Mouse (Mus musculus) lung, adult 2 months (tissue): Measurements from ENCODE around the gene Efcab12.
"Not testable (repeated sequence)": the region's sequence is repeated elsewhere in the genome, so short reads cannot be mapped to it uniquely, and the experiment has no call there.

Experiments used
- CTCF ChIP-seq: fragments of 200-500 bp; IDR thresholded peaks from 2 replicates; pipeline ENCODE4 v1.5.1; 2011; ENCODE audit warnings: mild to moderate bottlenecking, low read length, control low read depth; ENCODE audit not compliant: insufficient read depth
- POLR2A ChIP-seq: fragments of 200-500 bp; IDR thresholded peaks from 2 replicates; pipeline ENCODE4 v1.6.1; 2011; ENCODE audit warnings: low read depth, mild to moderate bottlenecking, control low read depth, low read length, borderline replicate concordance; ENCODE audit errors: extremely low read depth

DNA sequence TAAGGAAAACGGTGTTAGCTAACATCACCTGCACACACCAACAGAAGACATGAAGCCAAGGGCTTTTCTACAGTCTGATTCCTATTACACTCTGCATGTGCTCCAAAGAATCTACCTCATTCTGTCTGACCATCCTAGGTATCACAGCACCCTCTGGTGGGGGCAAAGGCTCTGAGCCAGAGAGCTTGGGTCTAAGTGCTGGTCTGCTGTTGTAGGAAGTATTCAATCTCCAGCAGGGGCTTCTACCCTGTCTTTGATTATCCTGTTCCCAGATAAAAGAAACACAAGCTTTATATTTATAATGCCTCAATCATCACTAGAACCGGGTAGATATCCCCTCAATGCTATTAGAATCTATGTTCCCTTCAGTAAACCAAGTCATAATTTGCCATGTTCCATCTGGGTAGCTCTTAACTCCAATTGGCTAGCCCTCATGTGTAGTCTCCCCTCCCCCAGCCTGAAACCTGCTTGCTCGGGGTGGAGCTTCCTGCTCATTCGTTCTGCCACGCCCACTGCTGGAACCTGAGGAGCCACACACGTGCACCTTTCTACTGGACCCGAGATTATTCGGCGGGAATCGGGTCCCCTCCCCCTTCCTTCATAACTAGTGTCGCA is 14.3 kb downstream of the Efcab12 start:
- peak; percentile 62 for TF ChIP-seq CTCF
- TF ChIP-seq POLR2A = not testable (repeated sequence)
